Mouse (Mus musculus): ENCODE measurements at regions not wholly inside any gene's neighbourhood (a gene's known extent, or its start where the extent isn't known, plus 50 kb on each side); places are given as distances from the start of the nearest gene placed in this dataset.

- DNase-seq (ENCODE audit: low spot score in 2 of 2), result no peak
Observed at GRCm38 (mm10) chr13:102576871-102577662, 116.3 kb upstream of the Cd180 start.

- DNase-seq (ENCODE audit: low spot score in 2 of 2), result no peak
Observed at GRCm38 (mm10) chr13:102578811-102579210, 114.5 kb upstream of the Cd180 start.

GRCm38 (mm10) chr13:102579638-102580037 lies 113.7 kb upstream of the Cd180 start:
- no peak for DNase-seq (ENCODE audit: low spot score in 2 of 2)

GRCm38 (mm10) chr13:102583984-102584645 lies 109.2 kb upstream of the Cd180 start:
- DNase-seq (ENCODE audit: low spot score in 2 of 2), result no peak

GRCm38 (mm10) chr13:102586215-102586614 lies 107.1 kb upstream of the Cd180 start:
- DNase-seq (ENCODE audit: low spot score in 2 of 2), result no peak

- no peak for DNase-seq (ENCODE audit: low spot score in 2 of 2)
Observed at GRCm38 (mm10) chr13:102589680-102590435, 103.5 kb upstream of the Cd180 start.

GRCm38 (mm10) chr13:102591803-102592537 lies 101.4 kb upstream of the Cd180 start:
- no peak for DNase-seq (ENCODE audit: low spot score in 2 of 2)

- peak in 1 of 2 experiments; percentile 56 for DNase-seq (ENCODE audit: low spot score in 2 of 2)
Observed at GRCm38 (mm10) chr13:102593405-102594200, 99.8 kb upstream of the Cd180 start.

- no peak for DNase-seq (ENCODE audit: low spot score in 2 of 2)
Observed at GRCm38 (mm10) chr13:102594201-102594600, 99.2 kb upstream of the Cd180 start.

GRCm38 (mm10) chr13:102595602-102596001 lies 97.8 kb upstream of the Cd180 start:
- no peak for DNase-seq (ENCODE audit: low spot score in 2 of 2)

GRCm38 (mm10) chr13:102596101-102596500 lies 97.3 kb upstream of the Cd180 start:
- no peak for DNase-seq (ENCODE audit: low spot score in 2 of 2)

GRCm38 (mm10) chr13:102598181-102598580 lies 95.2 kb upstream of the Cd180 start:
- DNase-seq (ENCODE audit: low spot score in 2 of 2), result no peak

GRCm38 (mm10) chr13:102599602-102600001 lies 93.8 kb upstream of the Cd180 start:
- DNase-seq (ENCODE audit: low spot score in 2 of 2), result no peak

GRCm38 (mm10) chr13:102600026-102600425 lies 93.3 kb upstream of the Cd180 start:
- DNase-seq (ENCODE audit: low spot score in 2 of 2), result no peak

- DNase-seq (ENCODE audit: low spot score in 2 of 2), result no peak
Observed at GRCm38 (mm10) chr13:102624461-102624860, 68.9 kb upstream of the Cd180 start.

- peak in 1 of 2 experiments; percentile 60 for DNase-seq (ENCODE audit: low spot score in 2 of 2)
Observed at GRCm38 (mm10) chr13:102625171-102625835, 68.1 kb upstream of the Cd180 start.

GRCm38 (mm10) chr13:102625836-102626340 lies 67.5 kb upstream of the Cd180 start:
- no peak for DNase-seq (ENCODE audit: low spot score in 2 of 2)

GRCm38 (mm10) chr13:102627786-102628185 lies 65.6 kb upstream of the Cd180 start:
- no peak for DNase-seq (ENCODE audit: low spot score in 2 of 2)

GRCm38 (mm10) chr13:102629176-102629575 lies 64.2 kb upstream of the Cd180 start:
- no peak for DNase-seq (ENCODE audit: low spot score in 2 of 2)
